ENCODE assay signal across 8 mouse cellular contexts in the genomic region with DNA sequence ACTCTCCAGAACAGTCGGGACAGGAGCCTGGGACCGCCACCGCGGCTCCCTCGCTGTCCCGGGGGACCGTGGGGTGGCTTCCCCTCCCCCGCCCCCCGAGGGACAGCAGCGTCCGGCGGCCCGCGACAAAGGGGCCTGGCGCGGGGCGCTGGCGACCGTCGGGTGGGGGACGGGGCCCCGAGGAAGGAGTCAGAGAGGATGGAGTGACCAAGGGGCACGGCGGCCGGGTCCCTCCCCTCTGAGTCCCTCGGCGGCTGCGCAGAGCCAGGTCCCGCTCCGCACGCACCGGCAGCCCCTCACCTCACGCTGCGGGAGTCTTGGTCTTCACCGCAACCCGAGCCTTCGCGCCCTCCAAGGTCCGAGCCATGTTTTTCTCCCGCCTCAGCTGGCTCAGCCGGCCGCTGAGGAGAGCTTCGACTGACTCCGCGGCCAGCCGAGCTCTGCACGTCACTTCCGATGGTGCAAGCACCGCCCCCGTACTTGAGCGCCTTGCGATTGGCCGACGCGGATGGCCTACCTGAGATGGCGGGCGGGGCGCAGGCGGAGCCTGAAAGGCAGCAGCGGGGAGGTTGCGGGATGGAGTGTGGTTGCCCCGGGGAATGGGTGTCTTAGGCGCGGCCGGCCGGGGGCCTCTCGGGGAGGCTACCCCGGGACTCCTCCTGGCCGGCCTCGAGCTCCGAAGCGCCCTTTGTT. TPM values are rescaled to one million over a fixed set of nuclear protein-coding genes. Genes with fewer than 3 reads are reported as not detected.
DNase-seq lines count a peak whose midpoint lies in the region; ATAC-seq and TF ChIP-seq lines count a peak whose summit lies in the region.

Gene Pik3c2a (minus strand): TSS at position 446 of the 693 bp plus-strand sequence.

- peak within 1 kb of the TSS; percentile 90 for H3K27ac ChIP-seq in gastrocnemius, adult 2 months

- ATAC-seq in common myeloid progenitor, adult 5-6 weeks (replicated peaks; ENCODE audit: low read depth, poor library complexity, severe bottlenecking) = peak; percentile 93

- H3K36me3 ChIP-seq in megakaryocyte, embryonic 14.5 days (replicated peaks; ENCODE audit: low read length) = no peaks in the 10 kb centered on the region

- no peak for TF ChIP-seq CTCF in gastrocnemius, adult 2 months (IDR thresholded peaks at IDR 0.05)

- DNase-seq in ZHBTc4 (ENCODE audit: low read depth, low spot score) = peak; percentile 98
- peak; percentile 97 for DNase-seq in gastrocnemius, adult 2 months
- DNase-seq in hindlimb bud, embryonic 11.5 days (ENCODE audit: extremely low spot score, low read depth, low spot score) = peak; percentile 80
- peak; percentile 78 to 95 for DNase-seq in left cerebral cortex, adult 8-10 months (ENCODE audit: low spot score in 2 of 2)
- DNase-seq in right cerebral cortex, postnatal 10 days (ENCODE audit: low spot score in 2 of 2) = peak; percentile 98
- peak; percentile 91 for DNase-seq in urinary bladder, postnatal 25 days (ENCODE audit: low spot score)

- intact Hi-C loops in gastrocnemius, adult 2 months (cut with DNase I) = loop anchor here (5.0 kb wide), 2 partner anchors 74 to 106 kb away; no protein-coding TSS in a partner anchor

- H3K4me3 ChIP-seq in gastrocnemius, adult 2 months = peak within 1 kb of the TSS; percentile 91
- peak within 1 kb of the TSS; percentile 93 for H3K4me3 ChIP-seq in megakaryocyte, embryonic 14.5 days (replicated peaks)

- peaks cover 61% of the 10 kb centered on the region for H3K27me3 ChIP-seq in megakaryocyte, embryonic 14.5 days (replicated peaks)

- H3K4me1 ChIP-seq in megakaryocyte, embryonic 14.5 days = peaks cover 22% of the 10 kb centered on the region

- H3K9me3 ChIP-seq in megakaryocyte, embryonic 14.5 days = peaks cover 13% of the 10 kb centered on the region

RNA-seq across cellular contexts. Expression of gene Pik3c2a, which starts in this region (rescaled TPM):
- 4.5 and 6.4 TPM in 2 replicates for total RNA-seq in common myeloid progenitor, adult 5-6 weeks (2017)
- total RNA-seq in gastrocnemius, adult 2 months (2021) = 1 to 10 TPM; 6.7 to 9.7 TPM
- 10 to 100 TPM; 28.0 to 31.7 (median 29.5) TPM for total RNA-seq in left cerebral cortex, adult 8-10 months (2022)
- not detected in 2 replicates for polyA plus RNA-seq in megakaryocyte, embryonic 14.5 days (2012; ENCODE audit: insufficient read depth, low replicate concordance)

Comparison
In these comparisons a context has a peak if more than half of its experiments do, and no peak if none do; other contexts are left out.
1. Peak in every context shown above with its lines: DNase-seq, ATAC-seq, H3K4me3 ChIP-seq and H3K27ac ChIP-seq.